Mouse (Mus musculus): Measurements from ENCODE around the gene 5730596B20Rik. TPM values are rescaled to one million over a fixed set of nuclear protein-coding genes. Genes with fewer than 3 reads are reported as not detected.

The 5730596B20Rik gene
- total RNA-seq (2021), result not detected
- long read RNA-seq, result 0 reads

- no peak for DNase-seq (ENCODE audit: low spot score in 2 of 2)
Measured at GRCm38 (mm10) chr6:52177061-52177735, at the start of gene 5730596B20Rik. TSS of gene 5730596B20Rik (plus strand) at chr6:52177498.

- DNase-seq (ENCODE audit: low spot score in 2 of 2), result no peak
Measured at GRCm38 (mm10) chr6:52137841-52138535, 39.3 kb upstream of the 5730596B20Rik start.

- DNase-seq (ENCODE audit: low spot score in 2 of 2), result no peak
Measured at GRCm38 (mm10) chr6:52138576-52138975, 38.7 kb upstream of the 5730596B20Rik start.

- no peak for DNase-seq (ENCODE audit: low spot score in 2 of 2)
Measured at GRCm38 (mm10) chr6:52139115-52139514, 38.2 kb upstream of the 5730596B20Rik start.

GRCm38 (mm10) chr6:52150401-52150966 is 26.8 kb upstream of the 5730596B20Rik start:
- no peak for DNase-seq (ENCODE audit: low spot score in 2 of 2)

GRCm38 (mm10) chr6:52151571-52151970 is 25.7 kb upstream of the 5730596B20Rik start:
- no peak for DNase-seq (ENCODE audit: low spot score in 2 of 2)

- no peak for DNase-seq (ENCODE audit: low spot score in 2 of 2)
Measured at GRCm38 (mm10) chr6:52152226-52153193, 24.8 kb upstream of the 5730596B20Rik start.

GRCm38 (mm10) chr6:52153270-52153669 is 24.0 kb upstream of the 5730596B20Rik start:
- DNase-seq (ENCODE audit: low spot score in 2 of 2), result no peak

- DNase-seq (ENCODE audit: low spot score in 2 of 2), result no peak
Measured at GRCm38 (mm10) chr6:52154044-52154443, 23.3 kb upstream of the 5730596B20Rik start.

GRCm38 (mm10) chr6:52155471-52155870 is 21.8 kb upstream of the 5730596B20Rik start:
- DNase-seq (ENCODE audit: low spot score in 2 of 2), result no peak

- DNase-seq (ENCODE audit: low spot score in 2 of 2), result no peak
Measured at GRCm38 (mm10) chr6:52156551-52157200, 20.6 kb upstream of the 5730596B20Rik start.

- no peak for DNase-seq (ENCODE audit: low spot score in 2 of 2)
Measured at GRCm38 (mm10) chr6:52157466-52158275, 19.6 kb upstream of the 5730596B20Rik start.

- DNase-seq (ENCODE audit: low spot score in 2 of 2), result no peak
Measured at GRCm38 (mm10) chr6:52158276-52159051, 18.8 kb upstream of the 5730596B20Rik start, which contains the start of gene Hoxa1. TSS of gene Hoxa1 (minus strand) at chr6:52158317.

GRCm38 (mm10) chr6:52159164-52159761 is 18.0 kb upstream of the 5730596B20Rik start:
- DNase-seq (ENCODE audit: low spot score in 2 of 2), result no peak

- DNase-seq (ENCODE audit: low spot score in 2 of 2), result no peak
Measured at GRCm38 (mm10) chr6:52159979-52160378, 17.3 kb upstream of the 5730596B20Rik start.

- no peak for DNase-seq (ENCODE audit: low spot score in 2 of 2)
Measured at GRCm38 (mm10) chr6:52160511-52161335, 16.6 kb upstream of the 5730596B20Rik start.

GRCm38 (mm10) chr6:52161336-52162092 is 15.8 kb upstream of the 5730596B20Rik start:
- DNase-seq (ENCODE audit: low spot score in 2 of 2), result no peak

Data from layer of hippocampus, adult 18-20 months (tissue).